Mouse (Mus musculus) T-helper 17 cell (primary cell): ENCODE results near the gene Scaf1.

Experiments used
- in situ Hi-C, 2 experiments: fragments of 300-600 bp; cut with MboI, MseI; formaldehyde crosslinking; loops; 1 replicate in 1 of 2; 2 replicates in 1 of 2; pipeline ENCODE4 v1.15.1; 2025; ENCODE audit warnings: high pct_unique_total_duplicates in 2 of 2

Gene Scaf1

DNA sequence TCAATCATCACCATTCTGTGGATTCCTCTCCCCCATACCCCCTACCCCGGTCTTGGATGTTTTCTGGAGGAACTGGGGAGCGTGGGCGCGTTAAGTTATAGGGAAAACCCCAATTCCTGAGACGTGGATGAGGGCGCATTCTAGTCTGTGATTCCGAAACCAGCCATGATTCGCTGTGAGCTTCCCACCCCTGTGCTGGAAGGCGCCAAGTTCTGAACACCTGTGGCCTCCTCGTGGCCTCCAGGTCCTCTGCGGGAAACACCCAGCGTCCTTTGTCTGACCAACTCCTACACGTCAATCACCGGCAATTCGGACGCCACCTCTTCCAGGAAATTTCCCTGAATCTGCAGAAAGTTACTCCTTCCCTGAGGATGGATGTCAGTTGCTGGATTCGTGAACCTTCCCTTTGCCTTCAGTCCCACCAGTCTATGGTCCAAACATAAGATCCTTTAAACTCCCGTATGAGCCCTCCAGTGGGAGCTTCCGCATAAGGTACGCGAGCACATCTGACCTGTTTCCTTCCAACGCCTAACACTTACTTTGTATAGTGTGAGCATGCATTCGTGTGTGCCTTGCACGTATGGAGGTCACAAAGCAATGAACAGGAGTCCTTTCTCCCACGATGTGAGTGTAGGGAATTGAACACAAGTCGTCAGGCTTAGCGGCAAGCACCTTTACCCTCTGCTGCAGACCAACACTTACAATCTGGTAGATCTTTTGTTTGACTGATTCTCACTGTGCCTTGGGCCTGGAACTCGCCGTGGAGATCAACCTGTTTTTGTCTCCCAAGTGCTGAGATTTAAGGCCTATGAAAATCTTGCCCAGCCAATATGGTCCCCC is 29.1 kb downstream of the Scaf1 start:
- in situ Hi-C loops: no loop called here

DNA sequence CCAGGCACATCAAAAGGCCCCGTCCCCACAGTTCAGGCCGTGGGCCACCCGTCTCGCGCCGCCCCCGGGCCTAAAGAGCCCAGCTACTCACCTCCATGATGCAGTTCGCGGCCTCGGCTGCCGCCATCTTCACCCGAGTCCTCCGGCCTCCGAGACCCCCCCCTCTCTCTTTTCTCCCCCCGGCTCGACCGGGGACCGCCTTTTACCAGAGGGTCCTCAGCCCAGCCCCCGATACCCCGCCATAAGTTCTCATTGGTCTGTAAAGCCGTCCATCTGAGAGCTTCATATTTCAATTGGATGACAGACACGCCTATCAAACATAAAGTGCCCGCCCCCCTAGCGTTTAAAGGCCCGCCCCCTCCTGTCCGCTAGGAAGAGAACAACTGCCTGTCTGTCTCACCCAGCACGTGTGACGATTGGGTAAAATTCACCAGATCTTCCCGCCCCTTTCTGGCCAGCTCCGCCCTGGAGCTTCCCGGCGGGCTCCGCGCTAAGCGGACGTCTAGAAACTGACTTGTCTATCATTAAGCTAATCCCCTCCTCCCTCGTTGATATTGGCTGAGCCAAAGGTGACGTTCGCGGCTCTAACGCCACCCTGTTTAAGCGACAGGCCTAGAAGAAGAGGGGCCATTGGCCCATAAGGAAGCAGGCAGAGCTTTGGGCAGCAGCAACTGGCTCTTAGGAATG is 29.8 kb downstream of the Scaf1 start, which contains the start of gene Prmt1:
Prmt1 (minus strand) TSS at position 377 of the 687 bp plus-strand sequence.
- in situ Hi-C loops: no loop called here

DNA sequence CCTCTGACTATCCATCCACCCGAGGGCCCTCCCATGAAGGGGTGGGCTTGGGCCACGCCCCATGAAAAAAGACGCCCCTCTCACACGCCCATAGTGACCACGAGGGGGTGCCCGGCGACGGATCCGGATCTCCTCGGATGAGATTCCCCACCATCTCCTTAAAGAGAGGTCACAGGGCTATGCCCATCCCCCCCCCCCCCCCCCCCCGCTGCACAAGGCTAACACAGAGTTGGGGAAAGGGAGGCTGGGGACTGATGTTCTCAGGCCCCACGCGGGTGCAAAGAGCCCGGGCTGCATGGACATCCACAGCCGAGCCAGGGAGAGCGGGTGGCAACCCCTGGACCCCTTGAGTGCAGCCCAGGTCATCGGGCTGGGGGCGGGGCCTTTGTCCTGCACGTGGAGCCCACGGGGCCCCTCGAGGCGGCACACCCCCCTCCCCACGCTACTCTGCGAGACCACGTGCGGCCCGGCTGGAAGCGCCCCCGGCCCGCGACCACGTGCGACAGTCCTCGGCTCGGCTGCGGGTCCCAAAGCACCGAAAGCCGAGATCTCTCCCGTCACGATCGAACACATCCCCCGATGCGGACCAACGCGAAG is 30.5 kb downstream of the Scaf1 start:
- in situ Hi-C loops: no loop called here

DNA sequence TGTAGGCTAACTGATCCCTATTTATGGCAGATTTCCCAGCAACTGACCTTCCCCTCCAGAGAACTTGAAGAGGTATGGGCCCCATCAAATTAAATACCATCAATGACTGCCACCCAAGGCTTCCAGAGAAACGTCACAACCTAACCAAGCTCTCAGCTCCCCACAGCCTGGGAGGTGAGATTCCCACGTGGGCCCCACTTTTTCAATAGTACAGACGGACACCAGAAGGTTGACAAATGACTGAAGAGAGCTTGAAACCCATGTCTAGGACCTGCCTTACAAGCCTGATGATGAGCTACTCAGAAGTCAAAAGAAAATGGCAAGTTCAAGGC is 31.4 kb downstream of the Scaf1 start:
- in situ Hi-C loops: no loop called here

DNA sequence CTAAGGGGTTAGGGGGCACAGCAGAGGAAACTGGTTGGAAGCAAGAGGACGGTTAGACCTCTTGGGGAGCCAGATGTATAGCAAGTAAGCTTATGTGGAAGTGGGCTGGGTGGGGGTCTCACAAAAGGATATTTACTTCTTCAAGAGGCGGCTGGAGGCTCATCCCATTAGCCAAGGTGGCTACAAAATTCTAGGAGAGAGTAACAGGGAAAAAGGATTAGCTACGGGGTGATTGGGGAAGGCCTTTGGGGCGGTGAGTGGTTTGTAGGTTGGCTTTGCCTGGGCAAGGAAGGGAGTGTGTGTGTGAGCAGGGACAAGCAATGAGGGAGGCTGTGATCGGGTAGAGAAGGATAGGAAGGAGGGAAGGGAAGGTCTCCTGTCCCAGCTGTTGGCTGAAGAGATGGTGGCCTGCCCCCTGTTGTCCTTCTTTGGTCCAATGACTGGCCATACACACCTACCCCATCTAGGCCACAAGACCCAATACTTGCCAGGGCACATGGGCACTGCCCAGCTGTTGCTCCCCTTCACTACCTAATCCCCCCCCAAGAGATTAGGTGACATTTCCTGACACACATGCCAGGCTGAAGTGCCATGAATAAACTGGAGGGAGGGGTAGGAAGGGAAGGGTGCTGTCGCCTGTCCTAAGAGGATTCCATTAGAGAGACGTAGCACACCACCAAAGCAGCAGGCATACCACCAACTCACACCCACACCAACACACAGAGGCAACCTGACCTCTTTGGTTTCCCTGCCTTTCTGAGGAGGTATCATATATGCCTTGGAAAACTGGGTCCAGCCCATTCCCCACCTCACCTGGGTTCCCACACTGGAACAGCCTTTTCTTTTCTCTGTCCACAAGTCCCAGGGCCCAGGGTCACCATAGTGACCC is 32.0 kb downstream of the Scaf1 start:
- in situ Hi-C loops: no loop called here

DNA sequence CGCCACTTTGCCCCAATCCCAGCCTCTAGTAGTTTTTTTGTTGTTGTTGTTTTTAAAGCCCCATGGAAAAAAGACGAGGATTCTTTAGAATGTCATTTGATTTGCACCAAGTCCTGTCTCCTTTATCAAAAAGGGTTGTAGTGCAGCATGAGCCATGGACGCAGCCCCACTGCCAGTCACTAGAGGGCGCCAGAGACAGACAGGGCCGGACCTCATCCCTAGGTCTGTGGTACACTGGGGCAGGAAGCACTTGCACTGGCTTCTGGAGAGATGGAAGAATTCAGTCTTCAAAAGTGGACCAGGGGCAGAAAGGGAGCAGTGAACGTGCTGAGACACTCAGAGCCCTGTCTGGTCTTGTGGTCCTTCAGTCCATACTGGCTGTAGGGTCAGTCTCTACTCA is 33.1 kb downstream of the Scaf1 start:
- in situ Hi-C loops: no loop called here

DNA sequence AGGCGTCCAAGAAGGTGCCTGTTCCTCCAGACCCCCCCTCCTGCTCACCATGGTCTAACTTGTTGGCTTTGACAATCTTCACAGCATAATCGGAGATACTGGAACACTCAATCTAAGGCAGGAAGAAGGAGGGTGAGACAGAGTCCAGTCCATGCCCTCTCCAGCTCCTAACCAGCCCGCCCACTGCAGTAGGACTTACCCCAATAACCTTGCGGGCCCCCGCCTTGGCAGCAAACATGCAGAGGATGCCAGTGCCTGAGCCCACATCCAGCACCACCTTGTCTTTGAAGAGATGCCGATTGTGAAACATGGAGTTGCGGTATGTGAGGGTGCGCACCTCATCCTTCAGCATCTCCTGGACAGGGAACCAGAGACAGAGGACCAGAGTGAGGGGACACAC is 34.6 kb downstream of the Scaf1 start:
- in situ Hi-C loops: no loop called here

DNA sequence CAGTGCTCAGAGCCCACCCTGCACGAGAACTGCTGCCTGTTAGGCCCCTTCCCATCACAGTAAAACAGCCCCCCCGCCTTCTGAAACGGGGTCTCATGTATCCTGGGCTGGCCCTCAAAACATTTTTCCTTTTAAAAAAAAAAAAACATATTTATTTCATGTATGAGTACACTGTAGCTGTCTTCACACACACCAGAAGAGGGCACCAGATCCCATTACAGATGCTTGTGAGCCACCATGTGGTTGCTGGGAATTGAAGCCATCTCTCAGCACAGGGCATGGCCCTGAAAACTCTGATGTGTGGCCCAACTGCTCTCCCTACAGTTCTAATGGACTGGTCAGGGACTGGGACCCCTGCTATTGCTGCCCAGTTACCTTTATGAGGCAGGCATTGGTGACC is 37.9 kb downstream of the Scaf1 start:
- in situ Hi-C loops: no loop called here

DNA sequence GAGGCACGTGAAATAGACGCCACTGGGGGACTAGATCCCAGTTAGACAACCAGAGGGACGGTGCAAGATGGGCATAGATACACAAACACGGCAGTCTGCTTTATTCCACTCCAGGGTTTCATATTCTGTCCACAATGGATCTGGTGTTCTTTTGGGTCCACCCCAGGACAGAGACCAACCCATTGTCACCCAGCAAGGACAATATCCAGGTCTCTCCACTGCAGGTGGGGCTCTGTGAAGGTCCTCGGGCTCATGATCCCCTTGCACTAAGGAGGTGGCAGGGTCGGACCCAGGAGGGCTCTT is 41.1 kb downstream of the Scaf1 start:
- in situ Hi-C loops: no loop called here

DNA sequence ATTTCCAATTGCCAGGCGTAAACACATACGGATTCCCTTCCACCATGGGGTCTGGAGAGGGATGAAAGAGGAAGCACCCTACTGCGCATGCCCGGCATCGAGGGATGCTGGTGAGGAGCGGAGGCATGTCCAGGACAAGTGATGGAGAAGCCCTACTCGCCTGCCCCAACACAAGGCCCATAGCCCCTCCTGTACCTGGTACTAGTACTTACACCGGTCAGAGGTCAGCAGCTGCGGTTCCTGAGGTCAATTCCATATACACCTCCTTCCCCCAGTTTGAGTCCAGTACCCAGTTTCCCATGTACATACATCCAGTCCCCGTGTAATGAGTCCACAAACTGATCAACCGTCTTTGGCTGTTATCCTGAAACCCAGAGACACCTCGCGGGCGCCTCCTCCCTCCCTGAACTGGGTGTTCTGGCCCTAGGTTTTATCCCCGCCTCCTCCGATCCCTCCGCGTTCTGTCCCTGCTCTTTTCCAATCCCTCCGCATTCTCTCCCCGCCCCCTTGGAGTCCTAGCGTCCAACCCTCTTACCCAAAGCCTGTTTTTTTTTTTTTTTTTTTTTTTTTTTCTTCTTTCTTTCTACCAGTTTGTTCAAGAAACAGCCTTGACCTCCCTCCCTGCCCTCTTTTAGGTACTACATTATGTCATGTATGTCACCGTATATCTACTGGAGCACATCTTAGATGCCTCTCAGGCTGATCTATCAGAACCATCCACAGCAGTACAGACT is 41.6 kb downstream of the Scaf1 start, which contains the start of gene Cpt1c:
Cpt1c (minus strand) TSS at position 469 of the 734 bp plus-strand sequence.
- in situ Hi-C loops: no loop called here

DNA sequence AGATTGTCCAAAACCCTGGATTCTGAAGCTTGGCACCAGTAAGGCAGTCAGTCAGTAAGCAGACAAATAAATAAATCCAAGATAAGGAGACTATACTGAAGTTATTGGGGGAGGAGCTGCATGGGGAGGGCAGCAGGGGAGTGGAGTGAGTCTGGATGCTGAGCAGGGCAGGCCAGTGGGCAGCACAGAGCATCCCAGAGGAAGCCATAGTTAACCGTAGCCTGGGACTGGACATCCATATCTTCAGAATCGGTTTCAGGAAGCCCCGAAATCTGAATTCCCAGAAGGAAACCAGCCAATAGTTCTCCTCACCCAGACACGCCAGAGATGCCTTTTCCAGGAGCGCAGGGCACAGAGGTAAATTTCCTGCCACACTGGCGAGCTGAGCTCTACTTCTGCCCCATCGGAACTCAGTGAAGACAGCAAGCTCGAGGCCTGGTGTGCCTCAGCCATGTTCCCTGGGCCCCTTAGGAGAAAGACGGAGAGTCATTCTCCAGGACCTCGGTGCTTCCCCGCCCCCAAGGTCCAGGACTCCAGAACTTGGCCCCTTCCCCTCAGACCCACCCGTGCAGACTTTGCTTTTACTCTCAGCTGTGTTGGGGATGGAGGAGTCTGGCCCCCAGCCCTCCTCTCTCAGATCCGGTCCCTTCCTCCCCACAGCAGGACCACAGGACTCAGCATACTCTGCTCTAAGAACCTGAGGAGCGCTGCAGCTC is 42.6 kb downstream of the Scaf1 start:
- in situ Hi-C loops: no loop called here

DNA sequence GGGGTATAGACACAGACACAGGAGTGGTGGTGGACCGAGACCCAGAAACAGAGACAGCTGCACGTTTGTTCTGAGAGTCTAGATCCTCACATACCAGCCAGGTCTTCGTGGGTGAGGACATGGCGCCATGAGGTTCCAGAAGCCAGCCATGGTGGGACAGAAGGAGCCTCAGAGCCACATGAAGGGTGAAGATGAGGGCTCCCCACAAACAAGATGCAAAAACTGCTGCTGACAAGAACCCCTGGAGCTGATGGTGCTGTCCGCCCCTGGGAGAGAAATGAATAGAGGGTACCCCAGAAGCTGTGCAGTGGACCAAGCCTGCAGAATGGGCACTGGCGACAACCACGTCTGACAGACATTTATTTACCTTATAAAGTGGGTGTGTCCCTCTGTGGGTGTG is 45.0 kb downstream of the Scaf1 start:
- in situ Hi-C loops: no loop called here

DNA sequence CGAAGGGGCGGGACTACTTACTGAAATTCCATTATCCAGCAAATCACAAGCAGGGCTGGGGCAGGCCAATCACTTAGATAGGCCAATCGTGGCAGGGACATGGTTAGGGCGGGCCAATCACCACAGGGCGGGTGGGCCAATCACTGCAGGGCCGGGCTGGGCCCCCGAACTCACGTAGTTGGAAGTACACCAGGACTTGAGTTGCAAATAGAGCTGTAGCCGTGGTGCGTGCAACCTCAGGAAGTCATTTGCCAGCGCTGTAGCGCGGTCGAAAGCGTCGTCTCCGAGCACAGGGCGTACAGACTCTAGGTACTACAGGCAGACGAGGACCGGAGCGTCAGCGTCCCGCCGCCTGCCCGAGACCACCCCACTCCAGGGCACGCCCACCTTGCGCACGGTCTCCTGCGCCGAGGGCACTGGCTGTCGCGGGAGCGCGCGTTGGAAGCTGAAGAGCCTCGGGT is 45.9 kb downstream of the Scaf1 start:
- in situ Hi-C loops: no loop called here

DNA sequence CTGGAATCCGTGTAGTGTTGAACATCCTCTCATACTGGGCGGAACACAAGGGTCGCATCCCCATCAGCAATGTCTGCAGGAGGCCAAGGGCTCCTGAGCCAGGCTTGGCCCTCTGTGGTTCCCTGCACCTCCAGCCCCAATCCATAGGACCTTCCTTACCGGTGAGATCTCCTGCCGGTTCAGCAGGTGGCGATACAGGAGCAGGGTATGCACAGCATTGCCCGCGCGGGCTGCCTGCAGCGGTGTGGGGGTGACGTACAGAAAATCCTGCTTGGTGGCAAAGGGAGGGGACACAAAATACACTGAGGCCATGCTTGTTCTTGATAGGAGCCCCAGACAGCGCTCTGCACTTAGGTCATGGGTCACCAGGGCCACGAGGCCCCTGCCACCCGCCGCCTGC is 49.5 kb downstream of the Scaf1 start:
- in situ Hi-C loops: no loop called here

DNA sequence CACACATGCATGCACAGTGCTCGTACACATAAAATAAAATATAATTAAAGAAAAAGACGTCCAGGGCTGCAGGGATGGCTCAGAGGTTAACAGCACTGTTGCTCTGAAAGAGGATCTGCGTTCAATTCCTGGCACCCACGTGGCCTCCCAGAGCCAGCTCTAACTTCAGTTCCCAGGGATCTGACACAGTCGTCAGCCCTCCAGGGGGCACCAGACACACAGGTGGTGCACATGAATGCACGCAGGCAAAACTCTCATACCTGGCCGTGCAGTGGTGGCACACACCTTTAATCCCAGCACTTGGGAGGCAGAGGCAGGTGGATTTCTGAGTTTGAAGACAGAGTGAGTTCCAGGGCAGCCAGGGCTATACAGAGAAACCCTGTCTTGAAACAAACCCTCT is 50.2 kb downstream of the Scaf1 start:
- in situ Hi-C loops: no loop called here

DNA sequence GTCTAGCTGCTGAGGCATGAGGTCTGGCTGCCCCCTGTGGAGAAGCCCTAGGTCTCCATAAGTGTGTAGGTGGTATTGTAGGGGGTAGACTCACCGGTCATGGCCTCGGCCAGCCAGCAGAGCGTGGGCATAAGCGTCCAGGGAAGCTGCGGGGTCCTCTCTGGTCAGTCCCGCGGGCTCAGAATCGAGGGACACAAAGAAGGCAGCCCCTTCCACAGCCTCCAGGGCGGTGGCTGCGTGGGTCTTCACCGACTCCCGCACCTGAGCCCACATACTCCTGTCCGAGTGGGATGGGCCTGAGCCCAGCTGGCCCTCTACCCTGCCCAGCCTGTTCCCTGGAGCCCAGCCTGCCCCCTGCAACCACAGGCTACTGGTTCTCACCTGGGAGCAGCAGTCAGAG is 51.2 kb downstream of the Scaf1 start:
- in situ Hi-C loops: loop anchor here in 1 of 2 experiments (5.0 kb wide), 1 partner anchor 53 kb away; no protein-coding TSS in a partner anchor

DNA sequence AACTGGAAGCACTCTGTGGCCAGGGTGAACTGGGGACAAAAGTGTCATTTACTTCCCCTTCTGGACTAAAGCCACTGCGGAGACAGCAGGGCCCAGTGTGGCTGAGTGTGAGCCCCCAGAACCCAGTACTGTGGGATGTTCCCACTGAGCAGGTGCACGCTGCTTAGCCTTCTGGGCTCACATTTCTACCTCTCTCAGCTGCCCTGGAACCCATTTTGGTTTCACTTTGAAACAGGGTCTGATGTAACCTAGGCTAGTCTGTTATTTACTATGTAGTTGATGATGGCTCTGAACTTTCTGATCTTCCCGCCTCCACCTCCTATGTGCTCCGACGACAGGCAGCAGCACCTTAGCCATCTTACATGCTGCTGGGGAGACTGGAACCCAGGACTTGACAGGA is 53.3 kb downstream of the Scaf1 start:
- in situ Hi-C loops: loop anchor here in 1 of 2 experiments (5.0 kb wide), 1 partner anchor 51 kb away; no protein-coding TSS in a partner anchor

DNA sequence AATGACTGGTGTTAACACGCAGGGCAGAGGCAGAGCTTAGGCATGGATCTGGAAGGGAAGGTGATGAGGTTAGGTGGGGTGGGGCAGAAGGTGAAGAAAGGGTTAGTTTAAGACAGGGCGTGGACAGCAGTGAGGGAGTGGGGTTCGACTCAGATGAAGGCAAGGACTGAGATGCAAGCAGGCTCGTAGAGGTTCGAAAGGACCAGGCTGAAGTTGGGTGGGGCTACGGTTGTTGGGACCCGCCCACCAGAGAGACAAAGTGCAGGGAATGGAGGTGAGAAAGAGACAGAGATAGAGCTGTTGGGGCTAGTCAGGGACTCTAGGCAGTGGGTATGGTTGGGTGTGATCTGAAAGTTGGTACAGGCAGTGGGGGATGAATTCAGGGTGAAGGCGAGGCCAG is 53.8 kb downstream of the Scaf1 start:
- in situ Hi-C loops: loop anchor here in 1 of 2 experiments (5.0 kb wide), 1 partner anchor 50 kb away; no protein-coding TSS in a partner anchor

DNA sequence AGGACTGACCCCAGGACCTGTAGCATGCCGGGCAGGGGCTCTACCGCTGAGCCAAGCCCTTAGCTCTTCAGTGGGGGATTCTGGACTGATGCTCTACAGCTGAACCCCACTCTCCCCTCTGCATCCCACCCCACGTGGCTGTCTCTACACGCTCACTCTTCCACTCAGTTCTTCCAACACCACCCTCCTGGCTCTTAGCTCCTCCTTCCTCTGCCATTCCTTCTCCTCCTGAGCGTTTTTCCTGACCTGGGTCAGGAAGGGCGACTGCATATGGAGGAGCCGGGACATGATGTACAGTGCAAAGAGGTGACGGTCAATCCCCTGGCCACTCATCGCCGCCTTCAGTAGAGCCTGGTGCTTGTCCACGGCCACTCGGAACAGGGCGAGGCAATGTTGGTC is 55.7 kb downstream of the Scaf1 start:
- in situ Hi-C loops: loop anchor here in 1 of 2 experiments (5.0 kb wide), 1 partner anchor 48 kb away; no protein-coding TSS in a partner anchor
